In genomic region chr2:165287202-165287984, GRCm38 (mm10) we compare ENCODE assay signal across 8 mouse cellular contexts. TPM values are rescaled to one million over a fixed set of nuclear protein-coding genes. Genes with fewer than 3 reads are reported as not detected.
DNase-seq lines count a peak whose midpoint lies in the region; ATAC-seq and TF ChIP-seq lines count a peak whose summit lies in the region.

Slc35c2 (minus strand) TSS chr2:165287869.

- no peak within 1 kb of the TSS for H3K27ac ChIP-seq in ES-E14 (ENCODE audit: insufficient read depth, low read depth, low read length, poor library complexity, severe bottlenecking)
- H3K27ac ChIP-seq in forebrain, embryonic 16.5 days (ENCODE audit: low read length), result peak within 1 kb of the TSS; percentile 97
- peak within 1 kb of the TSS; percentile 98 for H3K27ac ChIP-seq in layer of hippocampus, adult 2 months
- H3K27ac ChIP-seq in lung, embryonic 14.5 days (ENCODE audit: low read depth), result peak within 1 kb of the TSS; percentile 36

- H3K27me3 ChIP-seq in forebrain, embryonic 16.5 days (replicated peaks; ENCODE audit: control insufficient read depth, insufficient read depth, low read length), result no peaks in the 10 kb centered on the region
- H3K27me3 ChIP-seq in lung, embryonic 14.5 days (ENCODE audit: insufficient read depth, low read length), result no peaks in the 10 kb centered on the region

- in situ Hi-C loops in ES-E14 (cut with MboI; ENCODE audit: low sequenced_read_pairs in 2 of 2, unreplicated experiment in 2 of 2), result loop anchor here in 1 of 2 experiments (10.0 kb wide), 1 partner anchor 213 kb away; no protein-coding TSS in a partner anchor

- H3K9ac ChIP-seq in ES-E14 (ENCODE audit: insufficient read depth, low read depth, low read length, poor library complexity, severe bottlenecking), result peak within 1 kb of the TSS; percentile 78
- H3K9ac ChIP-seq in forebrain, embryonic 16.5 days (replicated peaks; ENCODE audit: low read depth, low read length), result peak within 1 kb of the TSS; percentile 54
- peak within 1 kb of the TSS; percentile 73 for H3K9ac ChIP-seq in lung, embryonic 14.5 days

- H3K9me3 ChIP-seq in ES-E14 (ENCODE audit: control insufficient read depth, insufficient read depth, low read depth, low read length), result no peaks in the 10 kb centered on the region
- H3K9me3 ChIP-seq in forebrain, embryonic 16.5 days (ENCODE audit: control insufficient read depth, low read length), result no peaks in the 10 kb centered on the region
- H3K9me3 ChIP-seq in lung, embryonic 14.5 days (ENCODE audit: low read depth, low read length), result no peaks in the 10 kb centered on the region

- TF ChIP-seq CTCF in layer of hippocampus, adult 2 months (conservative IDR thresholded peaks at IDR 0.05), result peak; percentile 62
- peak; percentile 41; the same call in 1 of the 2 replicates for TF ChIP-seq CTCF in lung, embryonic 14.5 days (IDR thresholded peaks at IDR 0.05; ENCODE audit: low read depth)

- peaks cover 2 to 26% of the 10 kb centered on the region in 2 experiments; a peak in 2 of 4 replicates for H3K4me1 ChIP-seq in ES-E14 (ENCODE audit: control insufficient read depth in 2 of 2, insufficient read depth in 2 of 2, low read length in 2 of 2, poor library complexity in 1 of 2)
- H3K4me1 ChIP-seq in forebrain, embryonic 16.5 days (replicated peaks; ENCODE audit: control insufficient read depth, insufficient read depth, low read length), result peaks cover 35% of the 10 kb centered on the region
- H3K4me1 ChIP-seq in lung, embryonic 14.5 days (ENCODE audit: insufficient read depth), result peaks cover 3% of the 10 kb centered on the region; the same call in 1 of the 2 replicates

- ATAC-seq in forebrain, embryonic 16.5 days, result peak; percentile 91
- ATAC-seq in lung, embryonic 14.5 days (ENCODE audit: insufficient read depth), result peak; percentile 96

- H3K4me3 ChIP-seq in ES-E14 (ENCODE audit: insufficient read depth in 1 of 2, low read depth in 1 of 2, low read length in 2 of 2, poor library complexity in 1 of 2, severe bottlenecking in 1 of 2), result peak within 1 kb of the TSS; percentile 75 to 76
- H3K4me3 ChIP-seq in forebrain, embryonic 16.5 days (replicated peaks; ENCODE audit: low read length), result peak within 1 kb of the TSS; percentile 48
- H3K4me3 ChIP-seq in layer of hippocampus, adult 2 months, result peak within 1 kb of the TSS; percentile 71
- peak within 1 kb of the TSS; percentile 84 for H3K4me3 ChIP-seq in lung, embryonic 14.5 days (ENCODE audit: low read depth, low read length)

- under 1% methylated on average over 49 of the region's 49 CpGs for WGBS in forebrain, embryonic 16.5 days
- WGBS in lung, embryonic 14.5 days, result under 1% methylated on average over 49 of the region's 49 CpGs

- intact Hi-C loops in heart, postnatal 36 days (cut with DNase I), result no loop called here

- peak; percentile 83 for DNase-seq in ES-E14 (ENCODE audit: low read depth, low spot score)
- DNase-seq in cerebellum, adult 11-12 months, result peak; percentile 94
- DNase-seq in heart, postnatal 36 days, result peak; percentile 94 to 97
- DNase-seq in layer of hippocampus, adult 2 months (ENCODE audit: low spot score in 2 of 2), result peak; percentile 93 to 96
- DNase-seq in lung, embryonic 14.5 days, result peak; percentile 97
- DNase-seq in ovary, adult 18-20 months (ENCODE audit: low spot score), result peak; percentile 82
- DNase-seq in thymus, postnatal 0 days (ENCODE audit: low spot score), result peak; percentile 89

- H3K4me2 ChIP-seq in forebrain, embryonic 16.5 days (ENCODE audit: low read length), result peak within 1 kb of the TSS; percentile 91
- peak within 1 kb of the TSS; percentile 91 for H3K4me2 ChIP-seq in lung, embryonic 14.5 days

- H3K36me3 ChIP-seq in ES-E14 (ENCODE audit: control insufficient read depth, insufficient read depth, low read length, poor library complexity, severe bottlenecking), result peaks cover 16% of the 10 kb centered on the region
- peaks cover 22% of the 10 kb centered on the region for H3K36me3 ChIP-seq in forebrain, embryonic 16.5 days (ENCODE audit: control insufficient read depth, insufficient read depth)
- H3K36me3 ChIP-seq in lung, embryonic 14.5 days (ENCODE audit: insufficient read depth), result peaks cover 33% of the 10 kb centered on the region

TF ChIP-seq in ES-E14, 5 proteins besides CTCF, POLR2A, EP300 and RAD21:
- 0 out of 2 replicates have a peak, but pooled peaks have one; percentile 25 for TF ChIP-seq HCFC1 (IDR thresholded peaks at IDR 0.05; ENCODE audit: borderline replicate concordance, insufficient read depth, low read length)
- no peak for TF ChIP-seq ZC3H11A (IDR thresholded peaks at IDR 0.05; ENCODE audit: borderline replicate concordance, low read depth, low read length)

RNA-seq across cellular contexts. Expression of gene Slc35c2, which starts in this region (rescaled TPM):
- 36.4 and 48.2 TPM in 2 replicates for total RNA-seq in ES-E14 (2012; rRNA removed)
- 60.3 and 62.4 TPM in 2 replicates for polyA plus RNA-seq in forebrain, embryonic 16.5 days (2015; fragmentation: Nextera tagmentation; extraction: Ambion mirVana)
- total RNA-seq in heart, postnatal 36 days (2021), result 10 to 100 TPM; 17.2 to 18.3 TPM
- 10 to 100 TPM; 94.6 to 98.4 TPM for total RNA-seq in layer of hippocampus, adult 2 months (2021)
- polyA plus RNA-seq in lung, embryonic 14.5 days (2014; fragmentation: Nextera tagmentation; extraction: Ambion mirVana), result 51.9 and 52.3 TPM in 2 replicates
- polyA plus RNA-seq in thymus, postnatal 0 days (2015; fragmentation: Nextera tagmentation; extraction: Ambion mirVana), result 49.5 and 49.6 TPM in 2 replicates
